ENCODE assay signal across 11 mouse cellular contexts in the genomic region with DNA sequence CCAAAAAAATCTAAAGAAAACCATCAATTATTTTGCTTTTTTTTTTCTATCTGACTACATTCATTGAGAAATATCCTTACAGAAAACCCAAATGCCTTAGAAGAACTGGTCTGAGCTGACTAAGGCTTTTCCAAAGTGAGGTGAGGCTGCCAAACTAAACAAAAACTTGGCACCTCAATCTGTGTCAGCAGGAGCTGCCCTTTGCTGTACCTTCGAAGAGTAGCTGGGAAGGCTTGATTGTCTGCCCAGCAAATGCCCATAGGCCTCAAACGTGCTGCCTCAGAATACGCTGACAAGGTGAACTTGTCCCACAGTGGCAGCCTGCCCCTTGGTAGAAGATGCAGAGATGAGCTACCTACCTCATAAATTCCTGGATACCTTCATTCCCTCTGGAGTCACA.
A peak's percentile ranks its signal among the peaks of the same experiment; 100 is the strongest.
DNase-seq lines count a peak whose midpoint lies in the region; ATAC-seq lines count a peak whose summit lies in the region.
"Had no signal": no experiment of that assay in that cellular context is flagged by ENCODE, and none has a peak within 500 bp of the region (broad histone marks: within the 10 kb centered on the region; RNA-seq: fewer than 3 reads in every experiment).

No protein-coding gene starts in this region.

- WGBS in kidney, embryonic 16.5 days = 43% methylated on average over 3 of the region's 3 CpGs

- no peaks in the 10 kb centered on the region for H3K4me1 ChIP-seq in kidney, embryonic 16.5 days (ENCODE audit: insufficient read depth, low read length)
- H3K4me1 ChIP-seq: hindbrain, embryonic 15.5 days; liver, embryonic 12.5 days; midbrain, embryonic 12.5 days had no signal

- H3K27ac ChIP-seq in kidney, embryonic 16.5 days (ENCODE audit: low read length) = no peak overlapping the region
- H3K27ac ChIP-seq: hindbrain, embryonic 15.5 days; liver, embryonic 12.5 days; midbrain, embryonic 12.5 days had no signal

- no peak for ATAC-seq in kidney, embryonic 16.5 days (ENCODE audit: low FRiP score, low TSS enrichment)
- ATAC-seq: liver, embryonic 12.5 days had no signal

- no peak overlapping the region for H3K4me3 ChIP-seq in kidney, embryonic 16.5 days (ENCODE audit: low read length)
- H3K4me3 ChIP-seq: hindbrain, embryonic 15.5 days; liver, embryonic 12.5 days; midbrain, embryonic 12.5 days had no signal

- H3K9ac ChIP-seq in kidney, embryonic 16.5 days (replicated peaks; ENCODE audit: low read length) = no peak overlapping the region
- H3K9ac ChIP-seq: hindbrain, embryonic 15.5 days; liver, embryonic 12.5 days; midbrain, embryonic 12.5 days had no signal

- peak; percentile 6 for DNase-seq in kidney, postnatal 14 days
- peak; percentile 4 to 16 for DNase-seq in adrenal gland, postnatal 36 days
- peak; percentile 40 to 67 for DNase-seq in cerebellum, postnatal 10 days
- peak; percentile 60 for DNase-seq in lung, postnatal 25 days (ENCODE audit: low spot score)
- DNase-seq in heart, postnatal 4 days = no peak
- DNase-seq in embryo, embryonic 10 days (ENCODE audit: low spot score) = no peak
- DNase-seq: thymus, postnatal 36 days had no signal

- H3K27me3 ChIP-seq in kidney, embryonic 16.5 days (ENCODE audit: insufficient read depth, low read length) = no peaks in the 10 kb centered on the region
- H3K27me3 ChIP-seq: hindbrain, embryonic 15.5 days; liver, embryonic 12.5 days; midbrain, embryonic 12.5 days had no signal

- H3K36me3 ChIP-seq in kidney, embryonic 16.5 days (ENCODE audit: insufficient read depth, low read length) = no peaks in the 10 kb centered on the region
- H3K36me3 ChIP-seq: hindbrain, embryonic 15.5 days; liver, embryonic 12.5 days; midbrain, embryonic 12.5 days had no signal

- no peaks in the 10 kb centered on the region for H3K9me3 ChIP-seq in kidney, embryonic 16.5 days (ENCODE audit: low read length)
- H3K9me3 ChIP-seq: hindbrain, embryonic 15.5 days; liver, embryonic 12.5 days; midbrain, embryonic 12.5 days had no signal

- H3K4me2 ChIP-seq in kidney, embryonic 16.5 days (replicated peaks; ENCODE audit: low read depth, low read length) = no peak overlapping the region
- H3K4me2 ChIP-seq: hindbrain, embryonic 15.5 days; liver, embryonic 12.5 days; midbrain, embryonic 12.5 days had no signal

Comparison
In these comparisons a context has a peak if more than half of its experiments do, and no peak if none do; other contexts are left out.
1. DNase-seq: peak in kidney, postnatal 14 days (single experiment), adrenal gland, postnatal 36 days (2 of 2), cerebellum, postnatal 10 days (2 of 2) and lung, postnatal 25 days (single experiment); none in heart, postnatal 4 days (single experiment) and embryo, embryonic 10 days (single experiment).